Mouse (Mus musculus) layer of hippocampus, adult 2 months (tissue): ENCODE results near the gene Krtap16-1. TPM values are rescaled to one million over a fixed set of nuclear protein-coding genes. Genes with fewer than 3 reads are reported as not detected.

ENCODE experiments used
- DNase-seq, 2 experiments: peaks; one replicate each; pipeline ENCODE4 v3.0.0; 2022; ENCODE audit warnings: low spot score in 2 of 2
- H3K27ac ChIP-seq: fragments of 200-600 bp; 2 replicates; pipeline ENCODE4 v1.8.1; 2022
- H3K4me3 ChIP-seq: fragments of 200-600 bp; 2 replicates; pipeline ENCODE4 v1.8.1; 2022; ENCODE audit warnings: mild to moderate bottlenecking
- CTCF ChIP-seq: fragments of 200-600 bp; conservative IDR thresholded peaks from 2 replicates; pipeline ENCODE4 v1.8.1; 2022; ENCODE audit warnings: antibody characterized with exemption, mild to moderate bottlenecking, moderate library complexity
- total RNA-seq, 2 experiments: library from RNA; stranded (reverse); gene quantifications; 2 replicates each; pipeline ENCODE4 v1.2.3; 2021

Krtap16-1 gene
- total RNA-seq, 2 experiments from 2014 or later, result not detected

GRCm38 (mm10) chr11:99935991-99936390 is 50.4 kb downstream of the Krtap16-1 start, which contains the start of gene Krtap31-2:
Gene Krtap31-2 (plus strand): TSS chr11:99936291.
- TF ChIP-seq CTCF, result no peak
- Histone ChIP-seq H3K27ac (no peak within 1 kb of the TSS), H3K4me3 (no peak within 1 kb of the TSS)
- no peak for DNase-seq

Other genes starting within 250 kb of the Krtap16-1 start
- not detected for gene Gm11595, start 213.7 kb downstream of the Krtap16-1 start, total RNA-seq
- gene Krtap4-8, start 205.9 kb downstream of the Krtap16-1 start, total RNA-seq, result not detected
- not detected for gene Krtap4-9, start 201.4 kb downstream of the Krtap16-1 start, total RNA-seq
- not detected for gene Gm11596, start 193.1 kb downstream of the Krtap16-1 start, total RNA-seq
- gene Gm11569, start 187.7 kb downstream of the Krtap16-1 start, total RNA-seq, result not detected
- gene Gm11554, start 182.2 kb downstream of the Krtap16-1 start, total RNA-seq, result not detected
- not detected for gene Krtap4-13, start 176.7 kb downstream of the Krtap16-1 start, total RNA-seq
- not detected for gene Gm11564, start 170.9 kb downstream of the Krtap16-1 start, total RNA-seq
- gene 2300003K06Rik, start 148.5 kb downstream of the Krtap16-1 start, total RNA-seq, result not detected
- not detected for gene Krtap4-16, start 135.0 kb downstream of the Krtap16-1 start, total RNA-seq
- gene Gm11568, start 128.7 kb downstream of the Krtap16-1 start, total RNA-seq, result not detected
- gene Gm11559, start 122.1 kb downstream of the Krtap16-1 start, total RNA-seq, result not detected
- not detected for gene Krtap9-1, start 113.2 kb downstream of the Krtap16-1 start, total RNA-seq
- not detected for gene Gm11567, start 107.4 kb downstream of the Krtap16-1 start, total RNA-seq
- not detected for gene Krtap31-1, start 78.7 kb downstream of the Krtap16-1 start, total RNA-seq
- gene Gm11565, start 71.8 kb downstream of the Krtap16-1 start, total RNA-seq, result not detected
- not detected for gene Krtap31-2, start 50.3 kb downstream of the Krtap16-1 start, total RNA-seq
- not detected for gene Krtap9-5, start 38.1 kb downstream of the Krtap16-1 start, total RNA-seq
- not detected for gene Krtap29-1, start 7.5 kb downstream of the Krtap16-1 start, total RNA-seq
- not detected for gene Krtap17-1, start 7.4 kb upstream of the Krtap16-1 start, total RNA-seq
- gene Krt33a, start 29.6 kb upstream of the Krtap16-1 start, total RNA-seq, result not detected
- gene Krt33b, start 43.3 kb upstream of the Krtap16-1 start, total RNA-seq, result not detected
- not detected for gene Krt34, start 55.0 kb upstream of the Krtap16-1 start, total RNA-seq
- gene Krt31, start 64.0 kb upstream of the Krtap16-1 start, total RNA-seq, result not detected
- not detected for gene Krt32, start 101.6 kb upstream of the Krtap16-1 start, total RNA-seq
- not detected for gene Krt35, start 109.6 kb upstream of the Krtap16-1 start, total RNA-seq
- not detected for gene Krt36, start 119.0 kb upstream of the Krtap16-1 start, total RNA-seq
- gene Krt13, start 135.0 kb upstream of the Krtap16-1 start, total RNA-seq, result not detected
- under 1 TPM in 1 of 2 experiments, not detected in 1; 0.77 TPM for gene Krt15, start 149.3 kb upstream of the Krtap16-1 start, total RNA-seq
- not detected for gene Krt19, start 162.1 kb upstream of the Krtap16-1 start, total RNA-seq
- gene Krt9, start 206.6 kb upstream of the Krtap16-1 start, total RNA-seq, result 1 to 10 TPM; 3.6 to 3.7 TPM
- not detected for gene Krt14, start 221.0 kb upstream of the Krtap16-1 start, total RNA-seq